Mouse (Mus musculus) bone marrow, adult 2 months (tissue): ENCODE data around the gene Magoh.

Experiments used
- CTCF ChIP-seq: fragments of 200-500 bp; IDR thresholded peaks from 2 replicates; pipeline ENCODE4 v1.5.1; 2011; ENCODE audit warnings: low read length, control low read depth; ENCODE audit not compliant: control insufficient read depth, insufficient read depth
- POLR2A ChIP-seq: fragments of 200-500 bp; IDR thresholded peaks from 2 replicates; pipeline ENCODE4 v1.6.1; 2011; ENCODE audit warnings: low read depth, mild to moderate bottlenecking, control low read depth, low read length, borderline replicate concordance; ENCODE audit not compliant: control insufficient read depth

DNA sequence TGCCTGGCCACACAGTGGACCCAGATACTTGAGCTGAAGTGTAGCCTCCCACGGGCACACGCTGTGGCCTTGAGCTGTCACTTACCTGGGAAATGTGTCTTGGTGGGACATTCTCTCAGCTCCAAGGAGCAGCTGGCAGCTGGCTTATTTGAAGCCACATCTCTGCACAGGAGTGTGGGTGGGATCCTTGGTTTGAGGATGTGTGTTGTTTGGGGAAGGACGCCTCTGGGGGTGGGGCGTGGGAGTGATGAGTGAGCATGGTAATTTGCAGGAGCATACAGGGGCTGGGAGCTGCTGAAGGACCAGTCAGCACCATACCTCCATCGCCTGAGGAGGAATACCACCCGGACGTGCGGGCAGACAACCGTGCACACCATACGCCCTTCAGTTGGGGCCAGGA is 49.4 kb upstream of the Magoh start:
- TF ChIP-seq CTCF = no peak
- no peak for TF ChIP-seq POLR2A
